Comparison of ENCODE assay signal across 8 mouse cellular contexts in the genomic region with DNA sequence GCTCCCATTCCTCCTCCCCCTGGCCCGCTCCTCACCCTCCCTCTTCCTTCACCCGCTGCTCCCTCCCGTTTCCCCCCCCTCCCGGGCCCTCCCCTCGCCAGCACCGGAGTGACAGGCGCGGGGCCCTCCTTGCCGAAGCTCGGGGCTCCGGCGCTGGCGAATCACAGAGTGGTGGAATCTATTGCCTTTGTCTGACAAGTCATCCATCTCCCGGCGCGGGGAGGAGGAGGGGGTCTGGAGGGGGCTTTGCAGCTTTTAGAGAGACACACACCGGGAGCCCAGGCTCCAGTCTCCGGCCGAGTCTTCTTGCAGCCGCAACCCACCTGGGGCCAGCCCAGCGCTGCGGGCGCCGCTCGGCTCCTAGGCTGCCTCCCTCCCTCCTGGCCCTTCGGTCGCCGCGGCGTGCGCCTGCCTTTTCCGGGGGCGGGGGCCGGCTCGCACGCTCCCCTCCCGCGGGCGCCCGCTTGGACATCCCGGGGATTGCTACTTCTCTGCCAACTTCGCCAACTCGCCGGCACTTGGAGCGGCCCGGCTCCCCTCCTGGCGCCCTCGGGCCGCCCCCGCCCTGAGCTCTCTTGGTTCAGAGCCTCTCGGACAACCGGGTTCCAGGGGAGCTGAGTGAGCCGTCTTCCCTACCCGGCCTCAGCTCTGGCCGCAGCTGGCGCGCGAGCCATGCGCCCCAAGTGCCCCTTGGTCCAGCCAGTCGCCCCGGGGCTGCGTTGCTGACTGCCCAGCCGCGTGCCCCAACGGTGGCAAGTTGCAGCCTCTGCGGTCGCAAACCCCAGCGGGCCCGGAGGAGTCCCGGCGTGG. TPM values are rescaled to one million over a fixed set of nuclear protein-coding genes. Genes with fewer than 3 reads are reported as not detected.
DNase-seq lines count a peak whose midpoint lies in the region; ATAC-seq and TF ChIP-seq lines count a peak whose summit lies in the region.

No protein-coding gene starts in this region.

- H3K4me1 ChIP-seq in lung, embryonic 14.5 days (ENCODE audit: insufficient read depth) = 0 out of 2 replicates have a peak, but pooled peaks cover 5% of the 10 kb centered on the region
- peaks cover 33% of the 10 kb centered on the region for H3K4me1 ChIP-seq in forebrain, embryonic 13.5 days
- H3K4me1 ChIP-seq in kidney, postnatal 0 days (replicated peaks; ENCODE audit: insufficient read depth, low read length) = peaks cover 15% of the 10 kb centered on the region
- peaks cover 17% of the 10 kb centered on the region for H3K4me1 ChIP-seq in neural tube, embryonic 11.5 days (ENCODE audit: control insufficient read depth, insufficient read depth, low read length)

- TF ChIP-seq CTCF in lung, embryonic 14.5 days (IDR thresholded peaks at IDR 0.05; ENCODE audit: low read depth) = no peak
- no peak for TF ChIP-seq CTCF in kidney, postnatal 0 days (IDR thresholded peaks at IDR 0.05; ENCODE audit: low read depth)

- no peaks in the 10 kb centered on the region for H3K9me3 ChIP-seq in lung, embryonic 14.5 days (ENCODE audit: low read depth, low read length)
- no peaks in the 10 kb centered on the region for H3K9me3 ChIP-seq in forebrain, embryonic 13.5 days (replicated peaks)
- no peaks in the 10 kb centered on the region for H3K9me3 ChIP-seq in kidney, postnatal 0 days (replicated peaks; ENCODE audit: low read length)
- H3K9me3 ChIP-seq in neural tube, embryonic 11.5 days (ENCODE audit: control insufficient read depth, low read length) = no peaks in the 10 kb centered on the region

- no peak overlapping the region for H3K27ac ChIP-seq in lung, embryonic 14.5 days (ENCODE audit: low read depth)
- no peak overlapping the region for H3K27ac ChIP-seq in forebrain, embryonic 13.5 days
- H3K27ac ChIP-seq in kidney, postnatal 0 days = peak overlapping the region; percentile 92
- H3K27ac ChIP-seq in neural tube, embryonic 11.5 days (ENCODE audit: low read depth, low read length) = peak overlapping the region; percentile 67

- DNase-seq in lung, embryonic 14.5 days = no peak
- no peak for DNase-seq in lung, postnatal 4 days
- DNase-seq in kidney, postnatal 0 days (ENCODE audit: low spot score) = peak; percentile 87
- peak; percentile 89 for DNase-seq in neural tube, embryonic 11.5 days (ENCODE audit: low spot score)
- no peak for DNase-seq in layer of hippocampus, adult 18-20 months (ENCODE audit: low spot score in 2 of 2)
- DNase-seq in urinary bladder, adult 18-20 months (ENCODE audit: low spot score in 2 of 2) = no peak
- no peak for DNase-seq in ovary, postnatal 10 days (ENCODE audit: low spot score)

- peak overlapping the region; percentile 62 for H3K4me2 ChIP-seq in lung, embryonic 14.5 days
- H3K4me2 ChIP-seq in forebrain, embryonic 13.5 days = peak overlapping the region; percentile 63
- H3K4me2 ChIP-seq in kidney, postnatal 0 days (ENCODE audit: low read length) = peak overlapping the region; percentile 75
- H3K4me2 ChIP-seq in neural tube, embryonic 11.5 days (ENCODE audit: low read depth) = peak overlapping the region; percentile 71

- no peak; the same call in 1 of the 2 replicates for ATAC-seq in lung, embryonic 14.5 days (ENCODE audit: insufficient read depth)
- ATAC-seq in forebrain, embryonic 13.5 days = peak; percentile 39; the same call in 1 of the 2 replicates
- ATAC-seq in kidney, postnatal 0 days (replicated peaks; ENCODE audit: low FRiP score, low read depth) = peak; percentile 73
- ATAC-seq in neural tube, embryonic 11.5 days (ENCODE audit: insufficient read depth, low FRiP score, low TSS enrichment) = peak; percentile 78

- under 1% methylated on average over 69 of the region's 71 CpGs for WGBS in lung, embryonic 14.5 days
- under 1% methylated on average over 70 of the region's 71 CpGs for WGBS in forebrain, embryonic 13.5 days
- under 1% methylated on average over 67 of the region's 71 CpGs for WGBS in kidney, postnatal 0 days
- under 1% methylated on average over 69 of the region's 71 CpGs for WGBS in neural tube, embryonic 11.5 days

- peak overlapping the region; percentile 35 for H3K4me3 ChIP-seq in lung, embryonic 14.5 days (ENCODE audit: low read depth, low read length)
- H3K4me3 ChIP-seq in forebrain, embryonic 13.5 days = peak overlapping the region; percentile 35
- H3K4me3 ChIP-seq in kidney, postnatal 0 days (replicated peaks; ENCODE audit: low read depth, low read length) = peak overlapping the region; percentile 52
- H3K4me3 ChIP-seq in neural tube, embryonic 11.5 days (ENCODE audit: low read depth, low read length) = peak overlapping the region; percentile 47

- peaks cover 99% of the 10 kb centered on the region for H3K27me3 ChIP-seq in lung, embryonic 14.5 days (ENCODE audit: insufficient read depth, low read length)
- H3K27me3 ChIP-seq in forebrain, embryonic 13.5 days = peaks cover 98% of the 10 kb centered on the region
- H3K27me3 ChIP-seq in kidney, postnatal 0 days (ENCODE audit: insufficient read depth, low read length) = peaks cover 23% of the 10 kb centered on the region
- H3K27me3 ChIP-seq in neural tube, embryonic 11.5 days (ENCODE audit: control insufficient read depth, insufficient read depth, low read length) = peaks cover 92% of the 10 kb centered on the region

- H3K9ac ChIP-seq in lung, embryonic 14.5 days = peak overlapping the region; percentile 9; the same call in 1 of the 2 replicates
- H3K9ac ChIP-seq in forebrain, embryonic 13.5 days = peak overlapping the region; percentile 30; the same call in 1 of the 2 replicates
- peak overlapping the region; percentile 80 for H3K9ac ChIP-seq in kidney, postnatal 0 days (ENCODE audit: low read depth, low read length)
- peak overlapping the region; percentile 63 for H3K9ac ChIP-seq in neural tube, embryonic 11.5 days (ENCODE audit: low read length)

- no peaks in the 10 kb centered on the region for H3K36me3 ChIP-seq in lung, embryonic 14.5 days (ENCODE audit: insufficient read depth)
- H3K36me3 ChIP-seq in forebrain, embryonic 13.5 days (ENCODE audit: poor library complexity, severe bottlenecking) = no peaks in the 10 kb centered on the region
- H3K36me3 ChIP-seq in kidney, postnatal 0 days (ENCODE audit: insufficient read depth, low read length) = peaks cover 5% of the 10 kb centered on the region; the same call in 1 of the 2 replicates
- H3K36me3 ChIP-seq in neural tube, embryonic 11.5 days (ENCODE audit: control insufficient read depth, insufficient read depth, low read length) = no peaks in the 10 kb centered on the region

RNA-seq across cellular contexts. Expression of a gene that starts 0.8 kb away (rescaled TPM):
- polyA plus RNA-seq in lung, embryonic 14.5 days (2014; fragmentation: Nextera tagmentation; extraction: Ambion mirVana) = 0.07 TPM in 1 of 2 replicates, not detected in the other
- 0.05 TPM in 1 of 2 replicates, not detected in the other for polyA plus RNA-seq in forebrain, embryonic 13.5 days (2015; fragmentation: Nextera tagmentation; extraction: Ambion mirVana)
- polyA plus RNA-seq in kidney, postnatal 0 days (2015; fragmentation: Nextera tagmentation; extraction: Ambion mirVana) = 27.4 and 29.6 TPM in 2 replicates
- polyA plus RNA-seq in neural tube, embryonic 11.5 days (2014; fragmentation: Nextera tagmentation; extraction: Ambion mirVana) = 7.4 and 8.0 TPM in 2 replicates
- total RNA-seq in layer of hippocampus, adult 18-20 months (2021) = under 1 TPM; 0.48 to 0.50 TPM

Comparison
In these comparisons a context has a peak if more than half of its experiments do, and no peak if none do; other contexts are left out.
1. DNase-seq: peak in kidney, postnatal 0 days (single experiment) and neural tube, embryonic 11.5 days (single experiment); none in lung, embryonic 14.5 days (single experiment), lung, postnatal 4 days (0 of 2), layer of hippocampus, adult 18-20 months (0 of 2), urinary bladder, adult 18-20 months (0 of 2) and ovary, postnatal 10 days (single experiment).
2. H3K27ac ChIP-seq: peak in kidney, postnatal 0 days (single experiment) and neural tube, embryonic 11.5 days (single experiment); none in lung, embryonic 14.5 days (single experiment) and forebrain, embryonic 13.5 days (single experiment).
3. H3K9ac ChIP-seq: peak in every context shown above with its lines; median percentile 80 in kidney, postnatal 0 days; 63 in neural tube, embryonic 11.5 days; 30 in forebrain, embryonic 13.5 days; 9 in lung, embryonic 14.5 days.
4. Peak in every context shown above with its lines, with median percentiles within 50 percentile points of each other: H3K4me2 ChIP-seq and H3K4me3 ChIP-seq.